Mouse (Mus musculus) adrenal gland, adult 18-20 months (tissue): ENCODE results near the gene Fry. TPM values are rescaled to one million over a fixed set of nuclear protein-coding genes. Genes with fewer than 3 reads are reported as not detected.
A peak's percentile ranks its signal among the peaks of the same experiment; 100 is the strongest.

ENCODE experiments used
- DNase-seq, 2 experiments: peaks; one replicate each; pipeline ENCODE4 v3.0.0; 2021 to 2022; ENCODE audit warnings: low spot score in 2 of 2
- total RNA-seq, 2 experiments: library from RNA; stranded (reverse); gene quantifications; 1 replicate in 1 of 2; 2 replicates in 1 of 2; pipeline ENCODE4 v1.2.3; 2021

Fry gene
- total RNA-seq, 2 experiments from 2014 or later, result 34.4 to 45.1 TPM

DNA sequence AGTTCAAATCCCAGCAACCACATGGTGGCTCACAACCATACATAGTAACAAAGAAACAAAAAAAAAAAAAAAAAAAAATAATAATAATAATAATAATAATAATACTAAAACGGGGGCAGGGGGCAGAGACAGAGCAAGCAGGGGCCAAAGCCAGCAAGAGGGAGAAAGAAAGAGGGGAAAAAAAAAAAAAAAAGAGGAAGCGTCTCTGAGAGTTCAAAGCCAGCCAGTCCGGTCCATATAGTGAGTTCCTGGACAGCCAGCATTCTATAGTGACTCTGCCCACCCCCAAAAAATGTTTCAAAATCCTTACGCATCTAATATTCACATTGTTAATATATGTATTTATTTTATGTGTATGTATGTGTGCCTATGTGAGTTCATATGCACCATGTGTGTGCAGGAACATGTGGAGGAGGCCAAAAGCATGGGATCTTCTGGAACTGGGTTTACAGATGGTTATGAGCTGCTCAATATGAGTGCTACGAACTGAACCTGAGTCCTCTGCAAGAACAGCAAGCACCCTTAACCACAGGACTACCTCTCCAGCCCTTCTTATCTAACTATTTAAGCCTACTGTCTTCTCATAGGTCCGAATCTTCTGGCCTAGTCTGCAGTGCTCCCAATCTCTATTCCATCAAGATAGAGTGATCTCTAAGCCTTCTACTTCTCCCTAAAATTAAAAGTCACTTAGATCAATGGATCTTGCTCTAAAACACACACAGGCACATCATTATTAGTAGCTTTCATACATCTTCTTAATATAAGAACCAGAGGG is 392.2 kb downstream of the Fry start:
- DNase-seq, result no peak

DNA sequence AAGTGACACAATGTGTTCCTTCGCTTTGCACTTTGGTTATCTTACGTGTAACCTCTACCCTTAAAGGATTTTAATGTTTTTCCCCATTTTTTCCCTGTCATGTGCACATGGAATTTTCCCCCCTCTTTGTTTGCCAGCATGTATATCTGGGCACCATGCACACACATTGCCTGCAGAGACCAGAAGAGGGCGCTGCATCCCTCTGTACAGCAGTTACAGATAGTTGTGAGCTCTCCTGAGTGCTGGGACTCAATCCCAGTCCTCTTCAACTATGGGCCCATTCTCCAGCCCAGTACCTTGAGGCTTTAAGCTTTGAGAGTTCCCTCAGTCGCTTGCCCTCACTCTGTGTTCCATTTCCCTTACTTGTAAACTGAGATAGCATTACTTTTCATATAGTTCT is 394.8 kb downstream of the Fry start:
- DNase-seq, result no peak

DNA sequence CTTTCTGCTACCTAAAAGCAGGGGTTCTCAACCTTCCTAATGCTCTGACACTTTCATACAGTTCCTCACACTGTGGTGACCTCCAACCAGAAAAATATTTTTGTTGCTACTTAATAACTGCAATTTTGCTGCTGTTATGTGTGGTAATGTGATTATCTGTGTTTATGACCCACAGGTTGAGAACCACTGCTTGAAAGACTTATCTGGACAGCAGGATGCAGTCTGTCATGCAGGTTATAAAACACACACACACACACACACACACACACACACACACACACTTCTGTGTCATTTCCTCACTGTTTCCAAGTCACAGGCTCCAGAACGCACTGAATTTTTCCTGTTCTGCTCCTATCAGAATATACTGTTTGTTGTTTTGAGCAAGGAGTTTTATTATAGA is 395.6 kb downstream of the Fry start:
- no peak for DNase-seq

DNA sequence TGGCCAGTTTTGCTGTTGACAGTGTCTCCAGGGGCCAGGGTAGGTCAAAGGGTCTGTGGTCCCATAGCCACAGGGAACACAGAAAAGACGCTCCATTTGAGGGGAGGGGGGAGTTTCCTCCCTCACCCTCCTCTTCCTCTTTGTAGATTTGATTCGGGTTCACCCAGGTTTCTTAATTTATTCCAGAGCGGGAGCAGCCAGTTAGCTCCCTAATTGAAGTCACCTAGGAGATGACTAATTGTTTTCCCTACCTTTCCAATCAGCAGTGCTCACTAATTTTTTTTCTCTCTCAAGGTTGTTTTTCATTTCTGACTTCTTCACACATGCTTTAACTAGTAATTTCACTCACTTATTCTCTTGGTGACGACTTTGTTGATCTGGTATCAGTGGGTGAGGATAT is 399.6 kb downstream of the Fry start, which contains the start of gene Zar1l:
Gene Zar1l, minus strand, starts transcription at position 101 of the 400 bp plus-strand sequence.
- DNase-seq, result no peak

DNA sequence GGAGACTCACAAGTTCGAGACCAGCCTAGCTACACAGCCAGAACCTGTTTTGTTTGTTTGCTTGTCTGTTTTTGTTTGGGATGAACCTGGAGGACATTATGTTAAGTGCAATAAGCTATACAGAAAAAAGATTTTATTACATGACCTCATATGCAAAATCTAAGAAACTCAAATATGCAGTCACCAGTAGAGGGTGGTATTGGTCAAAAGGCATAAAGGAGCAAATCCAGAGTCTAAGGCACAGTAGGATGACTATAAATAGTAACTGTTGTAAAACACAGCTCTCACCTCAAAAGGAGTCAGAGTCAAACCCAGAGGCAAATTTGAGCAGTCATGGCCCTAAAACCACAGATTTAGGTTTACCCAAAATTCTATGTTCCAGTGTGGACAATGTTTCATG is 401.1 kb downstream of the Fry start:
- no peak for DNase-seq

DNA sequence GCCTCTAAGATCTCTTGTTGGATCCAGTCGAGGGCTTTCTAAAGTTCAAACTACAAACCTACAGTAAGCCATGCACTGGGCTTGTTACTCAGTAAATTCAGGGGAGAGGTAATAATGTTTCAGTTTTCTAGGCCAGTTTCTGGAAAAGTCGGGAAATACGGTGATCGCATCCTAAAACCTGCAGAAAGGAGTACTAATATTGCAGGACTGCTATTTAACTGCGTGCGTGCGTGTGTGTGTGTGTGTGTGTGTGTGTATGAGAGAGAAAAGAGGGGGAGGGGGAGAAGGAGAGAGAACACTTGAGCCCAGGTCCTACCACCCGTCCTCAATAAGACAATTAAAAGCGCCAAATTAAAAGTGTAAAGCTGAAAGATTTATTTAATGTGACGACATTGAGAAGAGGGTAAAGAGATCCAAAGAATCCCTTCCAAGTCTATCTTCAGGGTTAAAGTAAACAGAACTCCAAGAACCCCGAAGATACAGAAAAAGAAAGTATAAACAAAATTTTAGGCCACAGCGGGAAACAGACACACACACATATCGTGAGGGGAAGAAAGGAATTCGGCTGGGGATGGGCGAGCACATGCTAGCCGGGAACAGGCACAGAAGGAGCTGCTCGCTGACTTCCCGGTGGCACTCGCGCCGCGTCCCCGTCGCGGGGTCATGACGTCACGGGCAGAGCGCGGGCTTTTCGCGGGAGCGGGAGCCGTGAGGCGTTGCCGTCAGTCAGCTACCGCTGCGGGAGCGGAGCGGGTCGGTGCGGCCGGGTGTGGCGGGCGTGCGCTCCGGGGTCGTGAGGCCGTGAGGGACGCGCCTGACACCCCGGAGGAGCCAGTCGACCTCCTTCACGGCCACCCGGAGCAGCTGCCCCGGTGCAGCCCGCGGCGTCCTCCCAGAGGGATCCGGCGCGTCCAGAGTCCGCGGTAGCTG is 403.8 kb downstream of the Fry start, which contains the start of gene Brca2:
Gene Brca2, plus strand, starts transcription at position 694 of the 930 bp plus-strand sequence.
- DNase-seq, result peak; percentile 95

DNA sequence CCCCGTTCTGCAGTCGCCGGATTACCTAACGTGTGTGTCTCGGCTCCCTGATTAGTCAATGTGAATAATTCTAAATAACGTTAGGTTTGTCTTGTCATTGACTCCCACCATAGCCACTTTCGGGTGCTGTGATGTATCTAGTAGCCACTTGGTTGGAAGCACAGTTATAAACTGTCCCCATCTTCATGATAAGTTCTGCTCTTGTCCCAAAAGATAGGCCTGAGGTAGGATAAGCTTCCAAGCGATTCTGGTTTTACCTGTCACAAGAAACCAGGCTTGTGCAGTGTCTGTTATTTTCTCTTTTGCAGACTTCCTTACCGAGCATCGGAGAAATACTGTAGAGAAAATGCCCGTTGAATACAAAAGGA is 404.4 kb downstream of the Fry start:
- DNase-seq, result no peak

DNA sequence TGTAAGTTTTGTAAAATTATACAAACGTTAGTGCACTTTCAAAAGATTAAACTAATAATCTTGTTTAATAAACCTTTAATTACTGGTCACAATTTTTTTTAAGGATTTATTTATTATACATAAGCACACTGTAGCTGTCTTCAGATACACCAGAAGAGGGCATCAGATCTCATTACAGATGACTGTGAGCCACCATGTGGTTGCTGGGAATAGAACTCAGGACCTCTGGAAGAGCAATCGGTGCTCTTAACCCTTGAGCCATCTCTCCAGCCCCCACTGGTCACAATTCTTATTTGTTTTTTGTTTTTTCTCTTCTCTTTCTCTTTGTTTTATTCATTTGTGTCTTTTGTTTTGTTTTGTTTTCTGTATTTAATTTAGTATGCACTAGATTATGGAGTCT is 406.8 kb downstream of the Fry start:
- DNase-seq, result no peak

DNA sequence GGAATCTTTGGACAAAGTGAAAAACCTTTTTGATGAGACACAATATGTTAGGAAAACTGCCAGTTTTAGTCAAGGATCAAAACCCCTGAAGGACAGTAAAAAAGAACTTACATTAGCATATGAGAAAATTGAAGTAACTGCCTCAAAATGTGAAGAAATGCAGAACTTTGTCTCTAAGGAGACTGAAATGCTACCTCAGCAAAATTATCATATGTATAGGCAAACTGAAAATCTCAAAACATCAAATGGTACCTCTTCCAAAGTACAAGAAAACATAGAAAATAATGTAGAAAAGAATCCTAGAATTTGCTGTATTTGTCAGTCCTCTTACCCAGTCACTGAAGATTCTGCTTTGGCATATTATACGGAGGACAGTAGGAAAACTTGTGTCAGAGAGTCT is 422.9 kb downstream of the Fry start:
- DNase-seq, result no peak

DNA sequence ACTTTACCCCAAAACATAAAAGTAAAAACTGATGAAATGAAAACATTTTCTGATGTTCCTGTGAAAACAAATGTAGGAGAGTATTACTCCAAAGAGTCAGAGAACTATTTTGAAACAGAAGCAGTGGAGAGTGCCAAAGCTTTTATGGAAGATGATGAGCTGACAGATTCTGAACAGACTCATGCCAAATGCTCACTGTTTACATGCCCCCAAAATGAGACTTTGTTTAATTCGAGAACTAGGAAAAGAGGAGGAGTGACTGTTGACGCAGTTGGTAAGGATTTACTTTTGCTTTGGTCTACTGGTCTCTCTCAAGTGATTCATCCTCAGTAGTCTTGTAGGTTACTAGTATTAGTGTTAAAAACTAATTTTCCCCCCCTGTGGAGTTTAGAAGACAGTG is 424.7 kb downstream of the Fry start:
- no peak for DNase-seq

Other genes starting within 250 kb of the Fry start
- gene Rxfp2, start 100.0 kb upstream of the Fry start, total RNA-seq, result not detected